Mouse (Mus musculus): ENCODE data around the gene Kctd13. TPM values are rescaled to one million over a fixed set of nuclear protein-coding genes. Genes with fewer than 3 reads are reported as not detected.
A peak's percentile ranks its signal among the peaks of the same experiment; 100 is the strongest.

Gene Kctd13
- polyA plus RNA-seq, 1 experiment from 2014 or later, result 17.5 TPM

DNA sequence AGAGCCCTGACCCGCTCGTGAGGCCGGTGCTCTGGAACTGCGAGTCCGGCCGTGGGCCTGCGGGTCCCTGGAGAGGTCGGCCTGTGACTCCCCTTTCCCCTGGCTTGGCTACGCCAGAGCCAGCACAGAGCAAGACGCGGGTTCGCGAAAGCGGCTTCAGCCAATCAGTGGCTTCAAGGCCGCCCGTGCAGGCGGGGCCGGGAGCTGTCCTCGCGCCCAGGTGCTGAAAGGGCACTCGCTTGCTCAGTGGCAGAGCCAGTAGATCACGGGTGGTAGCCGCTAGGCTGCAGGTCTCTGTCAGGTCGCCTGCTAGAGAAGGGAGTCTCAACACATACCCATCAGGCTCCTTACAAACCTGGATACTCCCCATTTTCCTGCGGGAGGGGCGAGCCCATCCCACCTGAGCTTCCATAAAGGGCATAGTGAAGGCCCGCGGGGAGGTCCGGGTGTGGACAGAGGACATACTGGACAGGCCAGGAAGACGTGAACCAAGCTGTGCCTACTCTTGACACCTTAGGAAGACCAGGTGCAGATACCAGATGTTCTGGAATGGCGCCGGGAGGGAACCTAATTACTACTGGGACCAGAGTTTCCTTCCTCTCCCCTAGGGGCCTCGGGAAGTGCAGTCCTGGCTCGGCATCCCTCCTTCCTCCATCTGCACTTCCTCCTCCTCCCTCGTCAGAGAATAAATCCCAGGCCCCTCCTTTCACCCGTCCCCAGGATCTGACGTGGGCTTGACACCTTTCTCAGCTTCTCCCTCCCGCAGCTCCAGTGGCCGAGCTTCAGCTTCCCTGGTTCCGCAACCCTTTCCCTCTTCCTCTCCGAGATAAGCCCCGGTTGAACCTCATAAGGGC is 21.3 kb downstream of the Kctd13 start, which contains the start of gene Sez6l2:
Gene Sez6l2, plus strand, starts transcription at position 771 of the 854 bp plus-strand sequence.
- H3K27me3 ChIP-seq (ENCODE audit: poor library complexity, severe bottlenecking), result peaks cover 58% of the 10 kb centered on the region
- DNase-seq (ENCODE audit: extremely low spot score, low spot score), result peak; percentile 92
- H3K27ac ChIP-seq, result peak within 1 kb of the TSS; percentile 54; the same call in 1 of the 2 replicates
- no peaks in the 10 kb centered on the region for H3K9me3 ChIP-seq
- WGBS, result under 1% methylated on average over 42 of the region's 42 CpGs
- peak within 1 kb of the TSS; percentile 62 for H3K4me3 ChIP-seq
- peaks cover 29% of the 10 kb centered on the region for H3K4me1 ChIP-seq
- H3K36me3 ChIP-seq (replicated peaks), result peaks cover 15% of the 10 kb centered on the region

DNA sequence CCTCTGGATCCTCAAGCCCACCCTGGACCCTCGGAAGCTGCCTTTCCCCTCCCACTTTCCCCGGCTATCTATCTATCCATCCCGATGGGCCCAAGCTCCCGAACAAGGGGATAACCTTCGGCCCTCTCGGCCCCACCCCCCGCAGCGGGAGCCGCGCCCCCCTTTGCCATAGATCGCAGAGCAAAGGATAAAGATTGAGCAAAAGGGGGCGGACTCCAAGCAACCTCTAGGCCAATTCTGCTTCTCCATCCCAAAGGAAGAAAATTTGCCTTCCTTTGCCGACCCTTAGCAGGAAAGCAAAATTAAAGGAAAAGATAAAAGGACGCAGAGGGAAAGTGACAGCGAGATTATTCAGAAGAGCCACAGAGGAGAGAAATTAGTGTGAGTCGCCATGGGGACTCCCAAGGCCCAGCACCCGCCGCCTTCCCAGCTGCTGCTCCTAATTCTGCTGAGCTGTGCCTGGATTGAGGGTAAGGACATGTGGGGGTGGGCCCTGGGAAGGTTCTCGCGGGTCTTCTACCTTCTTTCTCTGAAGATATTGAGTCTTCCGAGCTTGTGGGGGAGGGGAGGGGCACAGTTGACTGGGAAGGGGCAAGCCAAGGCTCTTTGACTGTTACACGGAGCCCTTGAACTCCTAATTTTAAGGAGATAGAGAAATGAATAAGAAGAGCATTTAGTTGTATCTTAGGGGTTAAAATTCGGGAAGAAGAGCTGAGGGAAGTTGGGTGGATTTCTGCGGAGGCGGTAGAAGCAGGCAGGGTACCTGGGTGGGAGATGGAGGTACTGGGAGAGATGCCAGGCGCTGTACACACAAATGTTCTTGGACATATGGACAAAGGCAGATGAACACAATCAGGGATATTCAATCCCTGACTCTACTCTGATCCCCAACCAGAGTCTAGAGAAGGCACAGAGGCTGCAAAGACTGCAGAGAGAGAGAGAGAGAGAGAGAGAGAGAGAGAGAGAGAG is 22.3 kb downstream of the Kctd13 start:
- Histone ChIP-seq H3K27me3 (ENCODE audit: poor library complexity, severe bottlenecking) (peaks cover 58% of the 10 kb centered on the region), H3K36me3 (replicated peaks) (peaks cover 9% of the 10 kb centered on the region; the same call in 1 of the 2 replicates), H3K4me1 (peaks cover 29% of the 10 kb centered on the region), H3K9me3 (no peaks in the 10 kb centered on the region), H3K27ac (no peak overlapping the region), H3K4me3 (peak overlapping the region; percentile 62)
- DNase-seq (ENCODE audit: extremely low spot score, low spot score), result no peak
- 4% methylated on average over 26 of the region's 26 CpGs for WGBS

DNA sequence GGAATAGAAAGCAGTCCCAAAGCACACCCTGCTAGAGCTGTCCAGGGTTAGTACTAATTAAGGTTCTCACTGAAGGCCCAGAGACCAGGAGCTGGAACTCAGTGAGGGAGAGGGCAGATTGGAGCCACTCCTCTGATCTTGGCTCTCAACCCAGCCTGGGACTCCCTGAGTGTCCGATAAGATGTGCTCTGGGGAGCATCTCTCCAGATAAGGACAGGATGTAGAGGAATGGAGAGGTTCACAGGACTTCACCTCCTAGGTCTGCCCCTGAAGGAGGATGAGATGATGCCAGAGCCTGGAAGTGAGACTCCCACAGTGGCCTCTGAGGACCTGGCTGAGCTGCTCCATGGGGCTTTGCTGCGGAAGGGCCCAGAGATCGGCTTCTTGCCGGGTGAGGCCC is 23.1 kb downstream of the Kctd13 start:
- peaks cover 29% of the 10 kb centered on the region for H3K4me1 ChIP-seq
- no peak for DNase-seq (ENCODE audit: extremely low spot score, low spot score)
- peaks cover 58% of the 10 kb centered on the region for H3K27me3 ChIP-seq (ENCODE audit: poor library complexity, severe bottlenecking)
- H3K36me3 ChIP-seq (replicated peaks), result 0 out of 2 replicates have a peak, but pooled peaks cover 3% of the 10 kb centered on the region
- H3K4me3 ChIP-seq, result peak overlapping the region; percentile 62
- no peak overlapping the region for H3K27ac ChIP-seq
- no peaks in the 10 kb centered on the region for H3K9me3 ChIP-seq
- 26% methylated on average over 4 of the region's 4 CpGs for WGBS

DNA sequence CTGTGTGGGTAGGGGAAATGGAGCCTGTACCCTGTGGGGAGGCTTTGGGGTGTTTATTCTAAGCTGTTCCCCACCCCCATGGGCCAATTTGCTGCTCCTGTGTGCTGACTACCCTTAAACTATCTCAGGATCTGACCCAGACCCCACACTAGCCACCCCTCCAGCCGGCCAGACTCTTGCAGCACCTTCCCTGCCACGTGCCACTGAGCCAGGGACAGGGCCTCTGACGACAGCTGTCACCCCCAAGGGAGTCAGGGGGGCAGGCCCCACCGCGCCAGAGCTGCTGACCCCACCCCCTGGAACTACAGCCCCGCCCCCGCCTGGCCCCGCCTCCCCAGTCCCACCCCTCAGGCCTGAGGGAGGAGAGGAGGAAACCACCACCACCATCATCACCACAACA is 24.0 kb downstream of the Kctd13 start:
- Histone ChIP-seq H3K4me3 (no peak overlapping the region; the same call in 1 of the 2 replicates), H3K36me3 (replicated peaks) (no peaks in the 10 kb centered on the region), H3K27ac (no peak overlapping the region), H3K9me3 (no peaks in the 10 kb centered on the region), H3K27me3 (ENCODE audit: poor library complexity, severe bottlenecking) (peaks cover 58% of the 10 kb centered on the region), H3K4me1 (peaks cover 29% of the 10 kb centered on the region)
- DNase-seq (ENCODE audit: extremely low spot score, low spot score), result no peak
- WGBS, result under 1% methylated on average over 7 of the region's 8 CpGs

DNA sequence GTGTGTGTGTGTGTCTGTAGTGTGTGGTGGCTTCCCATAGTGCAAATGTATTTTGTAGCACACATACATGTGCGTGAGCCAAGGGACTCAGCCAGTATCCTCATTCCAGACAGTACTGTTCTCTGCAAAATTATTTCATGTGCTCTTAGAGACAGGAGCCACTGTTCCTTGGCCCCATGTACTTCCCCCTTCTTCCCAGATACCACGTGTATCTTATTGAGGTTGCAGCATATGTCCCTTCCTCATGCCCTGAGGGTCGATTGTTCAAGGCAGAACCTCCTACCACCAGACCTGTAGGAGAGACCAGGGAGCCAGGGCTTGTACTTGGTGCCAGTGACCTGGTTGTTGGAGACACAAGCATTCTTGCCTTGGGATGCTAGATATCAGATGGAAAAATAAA is 26.4 kb downstream of the Kctd13 start:
- 62% methylated on average over 3 of the region's 3 CpGs for WGBS
- Histone ChIP-seq H3K4me1 (peaks cover 16% of the 10 kb centered on the region), H3K9me3 (no peaks in the 10 kb centered on the region), H3K27me3 (ENCODE audit: poor library complexity, severe bottlenecking) (peaks cover 37% of the 10 kb centered on the region), H3K36me3 (replicated peaks) (no peaks in the 10 kb centered on the region), H3K27ac (no peak overlapping the region), H3K4me3 (no peak overlapping the region)
- no peak for DNase-seq (ENCODE audit: extremely low spot score, low spot score)

DNA sequence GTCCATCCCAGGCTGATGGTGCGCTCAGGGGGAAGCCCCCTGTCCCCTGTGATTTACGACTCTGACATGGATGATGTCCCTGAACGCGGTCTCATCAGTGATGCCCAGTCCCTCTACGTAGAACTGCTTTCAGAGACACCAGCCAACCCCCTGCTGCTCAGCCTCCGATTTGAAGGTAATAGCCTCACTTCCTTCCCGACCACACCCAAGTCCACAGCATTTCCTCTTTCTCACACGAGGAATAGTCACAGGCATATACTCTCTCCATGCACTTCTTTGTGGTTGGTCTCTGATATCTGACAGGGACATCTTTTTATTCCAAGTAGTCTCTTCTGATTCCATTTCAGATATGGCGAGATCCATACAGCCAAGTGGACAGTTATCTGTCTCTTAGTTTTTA is 31.1 kb downstream of the Kctd13 start:
- H3K27ac ChIP-seq, result no peak overlapping the region
- 83% methylated on average over 9 of the region's 9 CpGs for WGBS
- no peaks in the 10 kb centered on the region for H3K36me3 ChIP-seq (replicated peaks)
- no peaks in the 10 kb centered on the region for H3K9me3 ChIP-seq
- H3K27me3 ChIP-seq (ENCODE audit: poor library complexity, severe bottlenecking), result peaks cover 32% of the 10 kb centered on the region
- DNase-seq (ENCODE audit: extremely low spot score, low spot score), result no peak
- H3K4me1 ChIP-seq, result peaks cover 6% of the 10 kb centered on the region; the same call in 1 of the 2 replicates
- H3K4me3 ChIP-seq, result no peak overlapping the region

DNA sequence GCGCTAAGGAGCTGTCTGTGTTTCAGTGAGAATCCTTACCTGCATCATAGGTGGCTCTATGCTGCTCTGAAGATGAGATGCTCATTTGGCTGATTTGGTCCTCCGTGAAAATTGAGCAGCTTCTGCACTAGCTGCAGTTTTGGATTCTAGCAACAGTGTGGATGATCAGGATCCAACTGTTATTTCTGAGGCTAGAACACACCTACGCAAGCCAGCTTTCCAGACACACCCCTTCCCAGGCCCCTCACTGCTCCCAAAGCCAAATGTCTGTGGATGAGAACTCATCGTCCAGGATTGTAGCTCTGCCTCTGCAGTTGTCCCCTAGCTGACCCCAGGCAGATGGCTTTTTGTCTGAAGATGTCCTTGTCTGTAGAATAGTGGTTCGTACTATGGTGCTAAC is 32.4 kb downstream of the Kctd13 start:
- H3K4me1 ChIP-seq, result peaks cover 6% of the 10 kb centered on the region; the same call in 1 of the 2 replicates
- H3K9me3 ChIP-seq, result no peaks in the 10 kb centered on the region
- H3K4me3 ChIP-seq, result no peak overlapping the region
- peaks cover 32% of the 10 kb centered on the region for H3K27me3 ChIP-seq (ENCODE audit: poor library complexity, severe bottlenecking)
- DNase-seq (ENCODE audit: extremely low spot score, low spot score), result no peak
- H3K27ac ChIP-seq, result no peak overlapping the region
- WGBS, result 88% methylated on average over 5 of the region's 5 CpGs
- no peaks in the 10 kb centered on the region for H3K36me3 ChIP-seq (replicated peaks)

DNA sequence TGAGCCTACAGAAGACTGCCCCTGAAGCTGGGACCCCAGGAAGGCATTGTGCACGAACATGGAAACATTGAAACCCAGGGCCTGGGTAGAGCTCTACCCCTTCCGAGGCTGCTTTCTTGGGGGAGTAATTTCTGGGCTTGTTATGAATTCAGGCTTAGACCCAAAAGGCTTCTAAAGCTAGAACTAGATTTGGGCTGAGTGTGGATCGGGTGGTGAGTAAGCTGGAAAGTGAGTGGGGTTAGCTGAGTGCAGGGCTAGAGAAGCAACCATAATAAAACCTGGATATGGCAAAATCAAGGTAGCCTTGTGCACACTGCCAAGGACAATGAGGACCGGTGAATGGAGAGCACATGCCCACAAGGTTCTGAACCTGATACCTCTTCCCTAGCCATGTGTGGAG is 33.3 kb downstream of the Kctd13 start:
- H3K4me1 ChIP-seq, result peaks cover 6% of the 10 kb centered on the region; the same call in 1 of the 2 replicates
- 94% methylated on average over 4 of the region's 4 CpGs for WGBS
- no peaks in the 10 kb centered on the region for H3K36me3 ChIP-seq (replicated peaks)
- no peaks in the 10 kb centered on the region for H3K9me3 ChIP-seq
- no peak overlapping the region for H3K27ac ChIP-seq
- DNase-seq (ENCODE audit: extremely low spot score, low spot score), result no peak
- H3K27me3 ChIP-seq (ENCODE audit: poor library complexity, severe bottlenecking), result peaks cover 32% of the 10 kb centered on the region
- H3K4me3 ChIP-seq, result no peak overlapping the region

DNA sequence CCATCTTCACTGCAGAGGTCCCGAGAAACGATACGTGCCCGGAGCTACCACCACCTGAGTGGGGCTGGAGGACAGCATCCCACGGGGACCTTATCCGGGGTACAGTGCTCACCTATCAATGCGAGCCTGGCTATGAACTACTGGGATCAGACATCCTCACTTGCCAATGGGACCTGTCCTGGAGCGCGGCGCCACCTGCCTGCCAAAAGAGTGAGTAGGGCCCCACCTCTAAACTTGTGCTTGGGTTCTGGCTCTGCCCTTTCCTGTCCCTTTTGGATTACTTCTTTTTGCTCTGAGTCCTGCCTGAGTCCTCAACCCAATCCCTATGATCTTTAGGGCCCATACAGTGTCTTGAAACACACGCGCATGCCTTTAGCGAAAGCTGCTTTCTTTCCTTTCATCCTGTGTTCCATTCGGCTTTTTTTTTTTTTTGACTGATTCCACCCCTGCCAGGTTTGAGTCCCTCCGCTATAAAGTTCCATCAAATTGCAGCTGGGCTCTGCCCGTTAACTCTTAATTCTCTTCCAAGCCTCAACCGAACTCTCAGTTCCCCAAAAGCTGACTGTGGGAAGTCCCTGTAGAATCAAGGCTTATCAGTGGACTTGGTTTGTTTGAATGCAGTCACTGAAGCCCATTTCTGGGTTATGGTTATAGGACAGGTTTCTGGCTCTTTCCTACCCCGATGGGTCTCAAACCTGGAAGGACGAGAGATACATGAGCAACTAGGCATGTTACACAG is 35.0 kb downstream of the Kctd13 start:
- peaks cover 32% of the 10 kb centered on the region for H3K27me3 ChIP-seq (ENCODE audit: poor library complexity, severe bottlenecking)
- WGBS, result 28% methylated on average over 19 of the region's 19 CpGs
- no peaks in the 10 kb centered on the region for H3K9me3 ChIP-seq
- H3K4me3 ChIP-seq, result peak overlapping the region; percentile 29
- peaks cover 6% of the 10 kb centered on the region; the same call in 1 of the 2 replicates for H3K4me1 ChIP-seq
- H3K36me3 ChIP-seq (replicated peaks), result no peaks in the 10 kb centered on the region
- DNase-seq (ENCODE audit: extremely low spot score, low spot score), result peak; percentile 40
- no peak overlapping the region for H3K27ac ChIP-seq

DNA sequence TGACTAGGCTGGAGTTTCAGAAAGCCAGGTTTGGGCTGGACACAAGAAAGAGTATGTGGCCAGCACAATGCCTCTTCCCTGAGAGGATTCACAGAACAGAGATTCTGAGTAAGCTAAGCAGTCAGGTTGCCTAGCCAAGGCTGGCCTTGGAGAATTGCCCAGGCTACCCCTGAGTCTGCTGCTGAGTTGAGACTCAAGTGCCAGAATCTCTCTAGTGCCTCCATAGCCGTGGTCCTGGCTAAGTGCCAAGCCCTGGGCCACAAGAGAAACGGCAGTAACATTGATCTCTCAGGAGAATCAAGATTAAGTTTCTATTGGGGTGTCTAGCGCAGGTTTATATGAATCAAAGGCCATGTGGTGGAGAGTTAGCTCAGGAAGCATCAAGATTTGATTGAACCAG is 36.9 kb downstream of the Kctd13 start:
- Histone ChIP-seq H3K36me3 (replicated peaks) (no peaks in the 10 kb centered on the region), H3K4me3 (no peak overlapping the region), H3K27me3 (ENCODE audit: poor library complexity, severe bottlenecking) (peaks cover 32% of the 10 kb centered on the region), H3K27ac (no peak overlapping the region), H3K4me1 (peaks cover 6% of the 10 kb centered on the region; the same call in 1 of the 2 replicates), H3K9me3 (no peaks in the 10 kb centered on the region)
- no peak for DNase-seq (ENCODE audit: extremely low spot score, low spot score)
- WGBS, result 81% methylated on average over 3 of the region's 3 CpGs

DNA sequence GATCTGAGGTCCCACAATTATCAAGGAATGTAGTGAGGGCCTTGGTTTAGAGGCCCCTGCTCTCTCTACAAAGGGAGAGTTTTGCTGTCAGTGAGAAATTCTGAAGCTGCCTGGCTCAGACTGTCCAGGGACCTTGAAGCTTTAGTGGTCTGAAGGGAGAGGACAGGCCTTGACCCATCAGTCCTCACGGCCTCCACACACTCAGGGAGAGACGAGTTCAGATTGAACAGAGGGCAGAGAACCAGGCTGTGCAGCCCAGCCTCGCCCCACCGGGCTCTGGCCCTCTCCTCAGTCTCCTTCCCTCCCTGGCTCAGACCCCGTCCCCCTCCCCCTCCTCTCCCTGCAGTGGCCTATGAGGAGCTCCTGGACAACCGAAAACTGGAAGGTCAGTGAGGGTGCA is 38.7 kb downstream of the Kctd13 start:
- WGBS, result 61% methylated on average over 6 of the region's 6 CpGs
- H3K4me3 ChIP-seq, result no peak overlapping the region
- H3K27ac ChIP-seq, result no peak overlapping the region
- no peaks in the 10 kb centered on the region for H3K36me3 ChIP-seq (replicated peaks)
- no peaks in the 10 kb centered on the region for H3K9me3 ChIP-seq
- no peak for DNase-seq (ENCODE audit: extremely low spot score, low spot score)
- peaks cover 22% of the 10 kb centered on the region for H3K27me3 ChIP-seq (ENCODE audit: poor library complexity, severe bottlenecking)
- peaks cover 6% of the 10 kb centered on the region; the same call in 1 of the 2 replicates for H3K4me1 ChIP-seq

DNA sequence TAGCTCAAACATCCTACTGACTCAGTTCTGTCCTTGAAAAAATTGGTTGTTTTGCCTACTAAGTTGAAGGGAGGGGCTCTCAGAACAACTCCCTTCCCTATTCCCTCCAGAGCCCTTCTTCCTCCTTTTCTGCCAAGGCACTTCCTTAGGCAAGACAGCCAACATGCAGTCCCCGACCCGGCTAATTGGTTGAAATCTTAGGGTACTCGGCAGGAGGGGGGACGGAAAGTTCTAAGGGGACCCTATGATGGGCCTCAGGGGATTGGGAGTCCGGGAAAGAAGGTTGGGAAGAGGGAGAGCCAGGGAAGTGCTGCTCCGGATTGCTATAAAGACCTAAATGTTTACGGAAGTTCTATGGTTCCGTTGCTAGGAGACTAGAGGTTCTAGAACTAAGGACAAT is 46.8 kb downstream of the Kctd13 start:
- WGBS, result 18% methylated on average over 8 of the region's 8 CpGs
- peaks cover 23% of the 10 kb centered on the region for H3K4me1 ChIP-seq
- peak overlapping the region; percentile 100 for H3K4me3 ChIP-seq
- H3K36me3 ChIP-seq (replicated peaks), result peaks cover 29% of the 10 kb centered on the region
- H3K27me3 ChIP-seq (ENCODE audit: poor library complexity, severe bottlenecking), result no peaks in the 10 kb centered on the region
- DNase-seq (ENCODE audit: extremely low spot score, low spot score), result no peak
- no peaks in the 10 kb centered on the region for H3K9me3 ChIP-seq
- peak overlapping the region; percentile 99 for H3K27ac ChIP-seq
